Mouse (Mus musculus) heart, postnatal 0 days (tissue): Measurements from ENCODE around the gene Cntn5. TPM values are rescaled to one million over a fixed set of nuclear protein-coding genes. Genes with fewer than 3 reads are reported as not detected.

Experiments used
- ATAC-seq: fragments of 200-750 bp; cut with Nextera tagmentation; 2 replicates; pipeline ENCODE4 v1.8.0; 2017; ENCODE audit warnings: low read depth, moderate number of reproducible peaks, moderate library complexity; ENCODE audit not compliant: insufficient read depth
- DNase-seq: peaks from one replicate; pipeline ENCODE4 v3.0.0-alpha.2; 2016; ENCODE audit warnings: low spot score
- H3K27ac ChIP-seq: fragments of 300-500 bp; sonication (generic); 2 replicates; pipeline ENCODE4 v1.5.1; 2014; ENCODE audit warnings: low read depth, mild to moderate bottlenecking
- H3K27me3 ChIP-seq: fragments of 300-500 bp; sonication (generic); 2 replicates; pipeline ENCODE4 v1.6.1; 2014; ENCODE audit warnings: low read length, mixed read lengths; ENCODE audit not compliant: control insufficient read depth, insufficient read depth
- H3K36me3 ChIP-seq: fragments of 300-500 bp; sonication (generic); replicated peaks from 2 replicates; pipeline ENCODE4 v1.6.1; 2014; ENCODE audit warnings: low read length, mixed read lengths; ENCODE audit not compliant: control insufficient read depth, insufficient read depth
- H3K4me1 ChIP-seq: fragments of 300-500 bp; sonication (generic); 2 replicates; pipeline ENCODE4 v1.6.1; 2014; ENCODE audit warnings: antibody characterized with exemption; ENCODE audit not compliant: control insufficient read depth, insufficient read depth
- H3K4me2 ChIP-seq: fragments of 300-500 bp; sonication (generic); 2 replicates; pipeline ENCODE4 v1.6.1; 2014; ENCODE audit warnings: low read depth, mild to moderate bottlenecking, low read length, moderate library complexity
- H3K4me3 ChIP-seq: fragments of 300-500 bp; sonication (generic); 2 replicates; pipeline ENCODE4 v1.5.1; 2014; ENCODE audit warnings: low read depth, low read length
- H3K9ac ChIP-seq: fragments of 300-500 bp; sonication (generic); replicated peaks from 2 replicates; pipeline ENCODE4 v1.6.1; 2014; ENCODE audit warnings: low read depth, low read length, mixed read lengths
- H3K9me3 ChIP-seq: fragments of 300-500 bp; sonication (generic); replicated peaks from 2 replicates; pipeline ENCODE4 v1.6.1; 2016; ENCODE audit warnings: low read length; ENCODE audit not compliant: control insufficient read depth
- CTCF ChIP-seq: IDR thresholded peaks from 2 replicates; pipeline ENCODE4 v1.5.1; 2016; ENCODE audit warnings: antibody characterized with exemption, control low read depth, low read depth
- EP300 ChIP-seq: IDR thresholded peaks from 2 replicates; pipeline ENCODE4 v1.6.1; 2016; ENCODE audit warnings: antibody characterized with exemption, low read depth
- WGBS: fragments of 180-500 bp; shearing (Covaris S2); extraction: QIAGEN DNeasy Blood & Tissue Kit; methylation state at CpG from one replicate; pipeline ENCODE4 v1.1.7; 2014; 5-methylcytosine and 5-hydroxymethylcytosine counted together
- polyA plus RNA-seq: library from polyadenylated mRNA; unstranded; fragments of >200 nt; fragmentation: Nextera tagmentation; extraction: Ambion mirVana; gene quantifications from 2 replicates; pipeline ENCODE4 v1.2.1, GENCODE M21; 2015
- total RNA-seq: library from RNA; depleted of rRNA; stranded (reverse); fragments of >200 nt; gene quantifications from 2 replicates; pipeline ENCODE4 v1.2.3, GENCODE M21; 2014; ENCODE audit warnings: low replicate concordance

Gene Cntn5
- total and polyA plus RNA-seq, 2 experiments from 2014 or later = 0.07 to 0.19 TPM

DNA sequence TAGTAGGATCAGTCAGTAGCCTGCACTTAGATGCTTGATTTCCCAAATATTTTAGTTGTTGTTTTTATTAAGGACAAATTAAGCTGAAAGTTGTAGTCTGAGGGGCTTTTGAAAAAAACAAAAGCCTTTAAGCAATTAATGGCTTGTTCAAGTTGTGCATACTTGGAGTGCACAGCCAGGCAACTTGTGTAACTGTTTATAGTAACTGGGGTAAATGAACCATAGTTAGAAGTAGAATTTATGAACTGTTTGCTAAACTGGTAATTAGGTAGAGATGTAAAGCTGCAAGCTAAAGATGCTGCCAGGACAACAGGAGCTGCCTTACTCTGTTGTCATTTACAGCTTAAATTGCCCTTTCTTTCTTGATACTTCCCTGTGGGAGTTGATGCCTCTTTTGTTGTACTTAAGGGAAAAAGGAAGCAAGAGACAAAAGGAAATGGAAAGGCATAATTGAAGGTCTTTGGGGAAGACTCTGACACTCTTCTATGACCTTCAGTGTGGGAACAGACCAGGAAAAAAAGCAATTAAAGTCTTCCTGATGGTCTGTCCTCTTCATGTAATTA, 943.9 kb downstream of the Cntn5 start:
- no peaks in the 10 kb centered on the region for H3K36me3 ChIP-seq
- H3K4me2 ChIP-seq = no peak overlapping the region
- no peaks in the 10 kb centered on the region for H3K27me3 ChIP-seq
- H3K9ac ChIP-seq = no peak overlapping the region
- H3K27ac ChIP-seq = no peak overlapping the region
- ATAC-seq = no peak
- no peak overlapping the region for H3K4me3 ChIP-seq
- H3K9me3 ChIP-seq = no peaks in the 10 kb centered on the region
- DNase-seq = no peak
- no peaks in the 10 kb centered on the region for H3K4me1 ChIP-seq
- TF ChIP-seq EP300 (no peak), CTCF (no peak)

DNA sequence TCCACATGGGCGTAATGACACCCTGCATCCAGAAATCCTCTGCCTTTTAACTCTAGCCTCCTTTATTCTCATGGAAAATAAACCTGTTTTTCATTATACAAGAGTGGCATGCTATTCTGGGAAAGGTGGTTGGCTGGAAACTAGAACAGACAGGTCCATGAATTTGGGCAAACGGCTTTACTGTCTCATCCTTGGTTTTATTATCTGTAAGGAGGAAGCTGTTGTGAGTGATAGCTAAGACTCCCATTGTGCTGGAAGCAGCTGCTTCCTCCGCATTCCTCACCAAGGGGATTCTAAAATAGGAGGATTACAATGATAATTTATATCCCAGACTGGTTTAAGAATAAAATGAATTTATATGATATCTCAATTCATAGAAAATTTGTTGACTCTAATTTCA, 955.2 kb downstream of the Cntn5 start:
- Histone ChIP-seq H3K9me3 (no peaks in the 10 kb centered on the region), H3K9ac (no peak overlapping the region), H3K4me3 (no peak overlapping the region), H3K4me1 (peaks cover 10% of the 10 kb centered on the region; the same call in 1 of the 2 replicates), H3K4me2 (no peak overlapping the region), H3K27ac (no peak overlapping the region), H3K36me3 (no peaks in the 10 kb centered on the region), H3K27me3 (no peaks in the 10 kb centered on the region)
- WGBS = 37% methylated on average over 3 of the region's 3 CpGs
- no peak for TF ChIP-seq CTCF
- ATAC-seq (no peak), DNase-seq (no peak)

- Histone ChIP-seq H3K9me3 (no peaks in the 10 kb centered on the region), H3K4me2 (no peak overlapping the region), H3K4me3 (no peak overlapping the region), H3K4me1 (peaks cover 10% of the 10 kb centered on the region; the same call in 1 of the 2 replicates), H3K27me3 (no peaks in the 10 kb centered on the region), H3K9ac (no peak overlapping the region), H3K27ac (no peak overlapping the region), H3K36me3 (no peaks in the 10 kb centered on the region)
- WGBS = 48% methylated on average over 1 of the region's 1 CpGs
- DNase-seq = no peak
- TF ChIP-seq EP300 = no peak
- TF ChIP-seq CTCF = no peak
- no peak for ATAC-seq
Measured at GRCm38 (mm10) chr9:9944872-9945271, 959.7 kb downstream of the Cntn5 start.

GRCm38 (mm10) chr9:9937444-9938436, 966.8 kb downstream of the Cntn5 start:
- Histone ChIP-seq H3K36me3 (no peaks in the 10 kb centered on the region), H3K9me3 (no peaks in the 10 kb centered on the region), H3K27ac (no peak overlapping the region), H3K4me2 (no peak overlapping the region), H3K4me3 (no peak overlapping the region), H3K27me3 (no peaks in the 10 kb centered on the region), H3K4me1 (peaks cover 7% of the 10 kb centered on the region; the same call in 1 of the 2 replicates), H3K9ac (no peak overlapping the region)
- no peak for TF ChIP-seq CTCF
- ATAC-seq (no peak), DNase-seq (no peak)
- 60% methylated on average over 1 of the region's 1 CpGs for WGBS

DNA sequence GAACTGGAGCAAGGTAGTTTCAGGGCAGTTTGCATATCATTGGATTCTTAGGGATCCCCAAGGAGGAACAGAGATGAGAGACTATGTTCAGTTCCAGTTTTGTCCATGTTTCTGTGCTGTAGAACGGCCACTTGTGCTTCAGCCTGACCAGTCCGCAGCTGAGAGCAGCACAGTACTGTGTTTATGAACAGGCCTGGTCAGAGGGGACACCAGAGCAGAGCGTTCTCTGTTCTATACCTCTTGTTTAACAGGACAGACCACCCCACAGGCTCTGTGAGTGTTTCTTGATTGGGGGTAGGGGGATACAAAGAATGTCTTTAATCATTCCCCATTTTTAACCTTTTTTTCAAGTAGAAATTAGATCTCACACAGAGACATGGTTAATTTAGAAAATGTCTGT, 984.0 kb downstream of the Cntn5 start:
- Histone ChIP-seq H3K27ac (no peak overlapping the region), H3K27me3 (no peaks in the 10 kb centered on the region), H3K9me3 (no peaks in the 10 kb centered on the region), H3K4me3 (no peak overlapping the region), H3K4me1 (no peaks in the 10 kb centered on the region), H3K9ac (no peak overlapping the region), H3K4me2 (no peak overlapping the region), H3K36me3 (no peaks in the 10 kb centered on the region)
- 81% methylated on average over 3 of the region's 3 CpGs for WGBS
- DNase-seq (no peak), ATAC-seq (no peak)
- TF ChIP-seq EP300 (no peak), CTCF (no peak)
